Mouse (Mus musculus) frontal cortex, adult 2 months (tissue): ENCODE measurements at regions not wholly inside any gene's neighbourhood (a gene's known extent, or its start where the extent isn't known, plus 50 kb on each side); places are given as distances from the start of the nearest gene placed in this dataset.

ENCODE experiments used
- DNase-seq, 2 experiments: peaks; one replicate each; pipeline ENCODE4 v3.0.0; 2022; ENCODE audit warnings: low spot score in 1 of 2; ENCODE audit errors: extremely low spot score in 1 of 2

DNA sequence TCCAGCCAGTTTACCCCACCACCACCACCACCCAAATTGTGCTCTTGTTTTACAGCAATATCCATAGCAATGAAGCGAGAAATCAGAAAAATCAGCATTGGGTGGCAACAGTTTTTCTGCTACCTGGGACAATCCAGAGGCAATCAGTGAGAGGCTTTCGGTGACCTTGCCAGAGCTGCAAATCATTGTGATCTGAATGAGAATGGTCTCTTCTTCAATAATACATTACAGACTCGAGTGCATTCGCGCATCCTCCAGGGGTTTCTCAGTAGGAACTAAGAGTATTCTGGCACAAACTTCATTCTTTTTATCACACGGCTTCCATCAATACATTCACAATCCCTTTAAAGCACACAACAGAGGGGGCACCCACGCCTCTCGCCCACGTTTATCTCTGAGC, 91.2 kb downstream of the Srek1 start:
- DNase-seq: peak in 1 of 2 experiments; percentile 20

DNA sequence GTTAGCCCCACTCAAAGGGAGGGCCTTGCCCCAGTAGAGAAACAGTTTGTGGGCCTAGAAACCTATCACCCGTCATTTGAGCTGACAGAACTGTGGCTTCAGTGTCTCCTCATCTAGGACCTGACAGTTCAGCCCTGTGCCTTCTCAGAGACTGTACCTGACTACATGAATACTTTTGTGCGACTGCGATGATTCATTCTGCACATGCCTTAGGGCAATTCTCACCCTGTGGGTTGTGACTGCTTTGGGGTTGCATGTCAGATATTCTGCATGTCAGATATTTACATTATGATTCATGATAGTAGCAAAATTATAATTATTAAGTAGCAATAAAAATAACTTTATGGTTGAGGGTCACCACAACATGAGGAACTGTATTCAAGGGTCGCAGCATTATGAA, 93.7 kb downstream of the Srek1 start:
- no peak for DNase-seq

DNA sequence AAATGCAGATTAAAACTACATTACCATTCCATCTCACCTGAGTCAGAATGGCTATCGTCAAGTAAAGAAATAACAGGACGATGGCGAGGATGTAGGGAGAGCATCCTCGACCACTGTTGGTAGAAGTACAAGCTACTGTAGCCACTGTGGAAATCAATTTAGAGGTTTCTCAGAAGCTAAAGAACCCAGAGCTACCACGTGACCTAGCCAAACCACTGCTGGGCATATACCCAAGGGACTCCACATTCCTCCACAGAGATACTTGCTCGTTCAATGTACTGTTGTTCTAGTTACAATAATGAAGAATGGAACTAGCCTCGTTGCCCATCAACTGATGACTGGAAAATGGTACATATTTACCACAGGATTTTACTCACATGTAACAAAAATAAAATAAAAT, 94.4 kb downstream of the Srek1 start:
- DNase-seq: no peak

DNA sequence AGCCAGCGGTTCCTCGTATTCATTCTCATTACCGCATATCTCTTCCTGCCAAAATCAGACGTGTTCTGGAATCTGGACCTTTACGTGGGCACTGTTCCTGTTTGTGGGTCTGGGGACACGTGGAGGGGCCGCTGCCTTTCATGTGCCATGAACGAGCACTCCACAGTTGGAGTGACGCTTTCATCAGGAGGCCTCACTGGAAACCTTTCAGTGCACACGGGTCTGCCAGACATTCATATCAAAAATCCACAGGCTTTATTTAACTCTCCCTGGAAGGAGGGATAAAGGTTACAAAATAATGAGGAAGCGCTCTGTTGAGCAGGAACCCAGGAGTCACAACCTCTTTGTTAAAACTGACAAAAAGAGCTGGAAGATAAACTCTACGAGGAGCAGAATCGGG, 97.6 kb downstream of the Srek1 start:
- DNase-seq: no peak

DNA sequence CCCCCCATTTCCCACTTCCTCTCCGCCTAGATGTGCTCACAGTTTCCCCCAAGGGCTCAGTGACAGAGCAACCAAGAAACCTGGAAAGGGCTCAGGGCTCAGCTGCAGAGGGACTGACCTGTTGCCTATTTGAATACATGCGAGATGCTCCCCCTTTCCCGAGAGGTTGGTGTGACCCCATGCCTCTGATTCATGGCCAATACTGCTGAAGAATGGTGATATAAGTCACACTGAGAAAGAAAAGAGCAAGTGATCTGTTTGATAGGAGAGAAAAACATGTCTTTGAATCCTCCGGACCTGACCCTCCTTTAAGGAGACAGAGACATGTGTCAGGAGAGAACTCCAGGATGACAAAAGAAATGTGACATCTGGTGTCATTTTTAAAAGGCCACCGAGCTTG, 98.2 kb downstream of the Srek1 start:
- no peak for DNase-seq

DNA sequence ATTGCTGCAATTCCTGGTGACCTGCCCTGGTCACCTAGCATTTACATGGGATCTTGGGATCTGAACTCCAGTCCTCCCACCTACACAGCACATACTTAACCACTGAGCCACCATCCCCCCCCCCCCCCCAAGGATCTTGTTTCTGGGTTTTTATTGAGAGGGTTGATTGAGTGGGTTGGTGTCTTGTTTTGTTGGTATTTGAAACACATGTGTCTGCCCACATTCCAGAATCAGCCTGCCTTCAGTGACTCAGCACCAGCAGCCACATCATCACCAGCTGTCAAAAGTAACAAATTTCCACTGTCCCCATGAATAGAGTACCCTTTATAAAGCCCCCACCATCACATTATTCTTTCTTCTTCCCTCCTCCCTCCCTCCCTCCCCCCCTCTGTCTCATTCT, 103.8 kb downstream of the Srek1 start:
- DNase-seq: peak in 1 of 2 experiments; percentile 27

DNA sequence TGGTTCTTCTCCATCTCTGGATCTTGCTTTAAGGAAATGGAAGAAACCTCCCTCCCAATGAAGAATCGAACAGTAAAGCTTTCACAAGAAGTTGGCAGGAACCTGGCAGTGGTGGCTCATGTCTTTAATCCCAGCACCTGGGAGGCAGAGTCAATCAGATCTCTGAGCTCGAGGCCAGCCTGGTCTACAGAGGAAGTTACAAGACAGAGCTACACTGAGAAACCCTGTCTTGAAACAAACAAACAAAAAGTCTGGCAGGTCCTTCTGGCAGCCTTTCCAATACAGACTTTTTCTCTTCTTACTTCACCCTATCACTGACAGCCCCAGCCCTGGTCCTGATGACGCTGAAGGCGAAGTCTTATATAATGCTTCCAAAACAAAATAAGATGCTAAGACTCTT, 104.6 kb downstream of the Srek1 start:
- DNase-seq: no peak

DNA sequence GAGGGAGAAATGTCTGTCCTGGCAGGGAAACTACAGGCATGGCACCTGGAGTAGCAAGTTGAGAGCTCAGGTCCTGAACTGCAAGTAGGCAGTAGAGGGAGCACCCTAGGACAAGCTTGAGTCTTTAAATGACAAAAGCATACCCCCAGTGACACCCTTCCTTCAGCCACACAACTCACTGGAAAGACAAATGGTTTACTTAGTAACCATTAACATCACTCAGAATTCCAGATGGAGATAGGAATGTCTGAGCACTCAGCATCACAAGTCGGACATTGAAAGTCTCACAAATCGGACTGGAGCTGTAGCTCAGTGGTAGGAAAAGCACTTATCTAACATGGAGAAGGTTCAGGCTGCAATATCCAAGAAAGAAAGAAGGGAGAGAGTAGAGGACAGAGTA, 106.7 kb downstream of the Srek1 start:
- no peak for DNase-seq

DNA sequence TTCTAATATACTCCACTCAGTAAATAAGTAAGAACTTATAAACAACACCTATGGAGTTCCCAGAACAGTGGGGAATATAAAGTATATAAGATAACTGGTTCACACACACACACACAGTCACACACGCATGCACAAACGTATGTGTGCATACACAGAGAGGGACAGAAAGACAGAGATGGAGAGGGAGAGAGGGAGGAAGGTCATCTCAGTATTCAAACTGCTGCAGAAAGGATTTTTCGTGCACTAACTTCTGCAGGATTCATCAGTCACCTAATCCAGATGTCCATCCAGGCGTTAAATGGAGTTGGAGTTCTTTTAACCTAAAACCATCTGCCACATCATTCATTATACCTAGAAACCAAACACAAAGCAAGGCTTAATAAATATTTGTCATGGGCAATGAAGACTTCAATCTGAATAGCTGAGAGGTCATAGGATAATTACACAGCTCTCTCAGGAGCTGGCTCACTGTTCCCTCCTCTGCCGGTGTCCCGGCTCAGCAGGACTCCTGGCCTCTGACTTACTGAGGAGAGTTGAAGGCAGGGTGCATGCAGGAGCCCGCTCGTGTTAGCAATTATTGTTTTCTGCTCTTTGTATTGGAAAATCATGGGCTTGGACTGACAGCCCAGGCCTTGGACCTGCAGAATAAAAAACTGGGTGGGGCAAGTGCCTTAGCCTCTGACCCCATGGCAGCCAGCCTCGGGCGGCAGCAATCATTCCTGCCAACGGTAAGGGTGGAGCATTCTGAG, 114.0 kb downstream of the Srek1 start:
- DNase-seq: no peak

DNA sequence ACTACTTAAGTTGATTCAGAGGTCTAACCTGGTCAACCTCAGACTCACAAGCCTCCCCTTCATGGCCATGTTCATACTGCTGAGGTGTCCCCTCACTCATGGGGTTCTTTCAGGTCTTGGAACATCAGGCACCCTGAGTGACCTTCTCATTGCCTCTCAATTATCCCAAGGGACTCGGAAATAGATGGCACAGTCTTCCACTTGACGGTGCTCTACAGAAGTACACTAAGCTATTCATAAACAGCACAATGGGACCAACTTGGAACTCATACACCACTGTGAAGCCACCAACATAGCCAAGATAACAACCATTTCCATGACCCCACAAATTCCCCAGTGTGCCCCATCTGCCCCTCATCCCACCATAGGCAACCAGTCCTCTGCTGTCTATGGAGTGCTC, 118.4 kb downstream of the Srek1 start:
- no peak for DNase-seq

DNA sequence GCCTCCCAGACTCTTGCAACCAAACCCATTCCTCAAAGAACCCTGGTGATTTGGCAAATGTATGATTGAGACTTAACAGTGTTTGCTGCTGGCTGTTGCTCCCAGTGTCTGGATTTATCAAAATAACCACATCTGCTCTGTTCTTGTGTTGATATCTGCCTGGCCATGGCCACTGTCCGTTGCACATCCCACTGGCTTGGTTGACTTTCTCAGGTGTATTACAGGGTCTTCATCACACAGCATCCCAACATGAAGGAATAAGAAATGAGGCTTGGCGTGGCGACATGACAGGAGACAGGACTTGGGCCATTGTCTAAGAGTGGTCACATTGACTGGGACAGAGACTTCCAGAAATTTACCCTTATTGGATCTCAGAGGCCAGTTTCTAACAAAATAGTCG, 121.2 kb downstream of the Srek1 start:
- DNase-seq: no peak

DNA sequence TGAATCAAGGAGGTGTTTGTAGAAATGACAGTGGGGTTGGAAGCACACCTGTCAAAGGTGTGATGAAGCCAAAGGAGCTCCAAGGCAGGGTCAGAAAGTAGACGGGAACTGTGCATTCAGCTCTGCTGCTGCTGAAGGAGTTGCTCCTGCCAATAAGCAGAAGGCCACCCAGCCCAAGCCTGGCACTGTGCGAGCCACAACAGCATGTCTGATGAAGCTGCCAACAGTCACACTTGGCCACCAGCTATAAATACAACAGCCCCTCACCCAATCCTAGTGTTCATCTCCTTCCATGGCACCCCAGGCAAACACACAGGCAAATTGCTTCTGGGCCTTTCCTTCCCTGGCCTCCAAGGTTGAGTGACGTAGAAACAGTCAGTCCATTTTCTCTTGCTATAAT, 125.0 kb downstream of the Srek1 start:
- DNase-seq: no peak

DNA sequence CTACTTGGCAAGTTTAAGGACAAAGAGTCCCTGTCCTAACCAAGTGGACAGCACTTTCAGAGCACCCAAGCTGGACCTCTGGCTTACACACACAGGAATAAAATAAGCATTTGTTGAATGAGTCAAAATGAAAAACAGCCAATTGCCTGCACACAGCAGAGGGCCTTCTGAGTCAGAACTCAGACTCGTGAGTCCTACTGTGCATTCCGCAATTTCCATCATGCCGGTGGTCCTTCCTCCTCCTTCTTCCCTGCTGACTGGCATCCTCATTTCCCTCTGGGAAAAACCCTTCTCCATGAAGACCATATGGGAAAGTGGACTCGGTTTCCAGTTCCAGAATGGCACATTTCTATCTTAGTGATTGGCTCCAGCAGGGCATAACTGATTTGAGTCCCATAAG, 126.4 kb downstream of the Srek1 start:
- DNase-seq: no peak

DNA sequence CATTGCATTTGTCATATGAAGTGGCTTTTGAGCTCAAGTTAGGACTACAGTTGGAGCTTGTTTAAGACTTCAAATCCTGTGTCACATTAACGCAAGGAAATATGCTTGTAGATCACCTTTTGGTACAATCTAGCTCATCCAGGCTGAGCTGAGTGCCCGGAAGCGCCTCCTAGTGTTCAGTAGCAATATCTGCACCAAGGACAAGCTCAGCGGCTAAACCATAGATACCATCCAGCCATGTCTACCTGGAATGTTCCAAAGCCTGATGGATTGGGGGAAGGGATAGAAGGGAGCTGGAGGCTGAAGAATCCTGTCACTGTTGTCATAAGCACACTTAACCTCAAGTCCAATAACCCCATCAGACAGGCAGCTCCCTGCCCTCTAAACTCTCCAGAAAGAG, 128.4 kb downstream of the Srek1 start:
- peak in 1 of 2 experiments; percentile 40 for DNase-seq

DNA sequence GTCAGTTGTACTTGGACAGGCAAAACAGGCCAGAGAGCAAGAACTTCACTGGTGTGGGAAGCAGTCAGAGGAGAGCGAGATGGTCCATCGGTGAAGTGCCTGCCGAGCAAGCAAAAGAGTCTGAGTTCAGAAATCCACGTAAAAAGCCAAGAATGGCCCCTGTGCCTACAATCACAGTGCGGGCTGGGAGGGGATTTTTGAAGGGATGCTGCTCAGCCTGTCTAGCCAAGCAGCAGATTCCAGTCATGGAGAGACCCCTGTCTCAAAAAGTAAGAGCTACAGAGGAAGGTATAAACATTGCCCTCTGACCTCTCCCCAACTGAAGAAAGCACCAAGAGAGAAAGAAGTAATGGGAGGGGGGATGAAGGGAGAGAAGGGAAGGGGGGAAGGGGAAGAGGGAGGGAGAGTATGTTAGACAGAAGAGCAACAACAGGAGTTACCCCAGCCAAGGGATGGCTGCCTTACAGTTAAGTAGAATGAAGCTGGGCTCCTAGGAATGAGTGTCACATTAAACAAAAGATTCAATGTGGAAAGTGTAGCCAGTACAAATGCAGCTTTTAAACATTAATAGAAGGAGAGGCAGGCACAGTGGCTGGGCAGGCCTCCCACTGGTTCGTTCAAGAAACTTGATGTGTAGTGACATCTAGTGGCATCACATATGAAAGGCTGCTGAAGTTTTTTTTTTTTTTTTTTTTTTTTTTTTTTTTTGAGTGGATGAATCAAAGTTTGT, 130.2 kb downstream of the Srek1 start:
- peak in 1 of 2 experiments; percentile 62 for DNase-seq

DNA sequence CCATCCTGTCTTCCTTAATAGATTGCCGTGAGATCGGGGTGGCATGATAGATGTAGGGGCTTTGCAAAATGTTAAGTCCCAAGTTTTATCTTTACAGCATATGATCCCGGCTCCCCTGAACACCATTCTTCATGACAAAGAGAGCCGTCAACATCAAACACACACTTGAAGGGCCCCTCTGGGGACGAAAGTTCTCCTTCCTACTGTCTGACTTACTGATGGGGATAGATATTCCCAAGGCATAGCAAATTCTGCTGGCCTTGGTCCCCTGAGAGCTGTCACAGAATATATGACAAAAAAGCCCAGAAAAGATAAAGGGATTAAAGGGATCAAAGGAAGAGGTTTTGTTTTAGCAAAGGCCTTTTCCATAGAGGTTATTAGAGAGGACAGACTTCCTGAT, 130.9 kb downstream of the Srek1 start:
- DNase-seq: no peak

DNA sequence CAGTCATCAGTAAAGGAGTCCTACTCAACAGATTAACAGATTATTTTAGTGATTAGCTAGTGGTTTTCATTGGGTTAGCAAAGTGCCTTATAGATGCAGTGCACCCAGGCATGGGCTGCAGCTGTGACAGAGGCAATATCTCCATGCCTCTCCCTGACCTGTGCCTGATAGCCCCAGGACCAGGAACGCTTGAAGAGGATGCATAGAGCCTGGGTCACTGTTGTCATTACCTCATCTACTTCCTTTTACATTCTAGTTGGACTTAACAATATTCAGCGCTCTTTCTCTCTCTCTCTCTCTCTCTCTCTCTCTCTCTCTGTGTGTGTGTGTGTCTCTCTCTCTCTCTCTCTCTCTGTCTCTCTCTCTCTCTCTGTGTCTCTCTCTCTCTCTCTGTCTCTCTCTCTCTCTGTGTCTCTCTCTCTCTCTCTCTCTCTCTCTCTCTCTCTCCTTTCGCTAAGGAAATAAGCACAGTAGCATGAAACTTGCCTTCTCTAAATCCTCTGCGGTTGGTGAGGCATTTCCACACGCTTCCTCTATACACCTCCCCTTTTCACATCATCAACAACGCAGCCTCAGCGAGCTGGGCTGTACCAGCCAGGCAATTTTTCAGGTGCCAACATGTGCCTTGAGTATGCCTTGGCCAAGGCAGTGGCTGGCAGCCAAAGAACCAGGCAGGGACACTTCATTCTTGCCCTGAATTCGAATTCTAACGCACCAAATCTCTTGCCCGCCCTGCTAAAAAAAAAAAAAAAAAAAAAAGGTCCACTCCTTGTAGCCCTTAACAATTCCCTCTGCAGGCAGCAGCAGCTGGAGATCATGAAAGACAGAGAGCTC, 131.6 kb downstream of the Srek1 start:
- DNase-seq: no peak

DNA sequence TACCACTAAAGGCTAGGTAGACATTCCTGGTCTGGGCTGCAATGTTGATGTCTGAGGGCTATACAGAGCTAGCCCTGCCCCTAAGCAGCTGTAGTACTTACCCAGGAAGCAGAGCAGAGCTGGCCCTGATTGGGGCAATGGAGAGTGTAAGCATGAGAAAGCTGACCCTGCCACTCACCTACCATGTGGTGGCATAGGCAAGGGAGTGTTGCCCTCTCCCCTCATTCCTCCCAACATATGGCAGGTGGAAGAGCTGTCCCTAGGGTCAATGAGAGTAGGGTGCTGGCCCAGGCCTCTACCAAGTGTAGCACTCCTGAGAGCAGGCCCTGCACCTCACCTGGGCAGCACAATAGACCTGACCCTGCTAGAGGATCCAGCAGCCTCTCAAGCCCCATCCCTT, 136.4 kb downstream of the Srek1 start:
- DNase-seq: no peak

DNA sequence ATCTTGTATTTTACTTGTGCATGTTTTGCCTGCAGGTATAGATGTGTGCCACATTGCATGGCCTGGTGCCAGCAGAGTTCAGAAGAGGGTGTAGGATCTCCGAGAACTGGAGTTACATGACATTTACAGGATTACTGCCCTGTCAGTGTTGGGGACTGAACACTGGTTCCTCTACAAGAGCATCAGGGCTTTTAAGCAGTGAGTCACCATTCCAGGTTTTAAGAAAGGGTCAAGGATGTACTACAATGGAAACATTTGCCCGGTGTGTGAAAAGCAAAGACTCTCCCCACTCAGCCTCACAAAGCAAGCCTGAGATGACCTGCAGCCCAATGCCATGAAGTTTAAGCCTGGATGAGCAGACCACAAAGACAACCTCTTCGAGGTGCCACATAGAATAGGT, 137.0 kb downstream of the Srek1 start:
- DNase-seq: no peak

DNA sequence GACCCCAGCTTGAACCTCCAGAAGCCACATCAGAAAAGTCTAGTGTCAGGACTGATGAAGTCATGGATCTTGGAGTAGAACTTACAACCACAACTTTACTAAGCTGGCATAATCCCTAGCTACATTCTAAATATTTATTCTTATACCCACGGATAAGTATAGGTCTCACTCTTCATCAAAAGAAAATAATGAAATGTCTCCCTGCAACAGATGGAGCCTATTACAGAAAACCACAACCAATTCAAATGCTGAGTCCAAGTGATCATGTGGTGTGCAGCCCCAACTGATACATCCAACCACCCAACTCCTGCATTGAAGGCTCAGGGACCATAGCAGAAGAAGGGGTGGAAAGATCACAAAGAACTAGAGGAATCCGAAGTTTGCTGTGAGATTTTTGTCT, 137.8 kb downstream of the Srek1 start:
- DNase-seq: no peak

DNA sequence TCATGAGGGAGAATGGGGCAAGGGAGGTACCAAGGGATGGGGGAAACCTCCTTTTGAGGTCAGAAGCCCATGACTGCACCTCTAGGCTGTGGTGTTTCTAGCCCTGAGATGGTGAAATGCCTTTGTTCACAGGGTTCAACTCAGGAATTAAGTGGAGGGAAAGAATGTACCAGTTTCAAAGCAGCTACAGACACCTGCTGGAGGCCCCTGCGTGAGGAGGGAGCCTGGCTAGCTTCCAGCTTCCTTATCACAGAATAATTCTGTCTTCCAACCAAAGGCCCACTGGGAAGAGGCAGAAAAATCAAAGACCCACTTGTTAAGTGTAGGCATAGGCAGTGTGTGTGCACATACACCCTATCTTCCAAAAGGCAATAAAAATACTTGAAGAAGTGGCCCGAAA, 150.6 kb downstream of the Srek1 start:
- DNase-seq: no peak

DNA sequence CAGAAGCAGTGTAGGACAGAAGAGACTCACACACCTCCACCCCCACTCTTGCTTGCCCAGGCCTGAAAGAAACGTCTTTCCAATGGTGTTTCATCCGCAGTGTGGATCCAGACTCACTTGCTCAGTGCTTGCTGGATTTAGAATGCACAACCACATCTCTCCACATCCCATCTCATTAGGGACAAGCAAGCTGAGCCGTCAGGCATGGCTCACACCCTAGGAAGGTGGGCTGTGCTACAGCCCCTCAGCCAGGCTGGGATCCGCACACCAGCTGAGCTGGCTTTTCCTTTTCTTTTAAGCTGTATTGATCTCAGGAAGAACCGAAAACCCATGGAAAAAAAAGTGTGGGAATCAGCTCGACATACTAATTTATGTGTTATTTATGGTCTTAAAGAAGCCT, 151.1 kb downstream of the Srek1 start:
- DNase-seq: no peak
